Mouse (Mus musculus): ENCODE measurements around the gene Tmem252.

GRCm38 (mm10) chr19:24703680-24704079 lies 29.9 kb downstream of the Tmem252 start:
- TF ChIP-seq CTCF (IDR thresholded peaks at IDR 0.05; ENCODE audit: low read depth, low read length) = no peak
- TF ChIP-seq POLR2AphosphoS5 (IDR thresholded peaks at IDR 0.05; ENCODE audit: insufficient replicate concordance, low read depth, low read length) = no peak
